Mouse (Mus musculus) gastrocnemius, postnatal 4 days (tissue): ENCODE data around the gene Abtb2. TPM values are rescaled to one million over a fixed set of nuclear protein-coding genes. Genes with fewer than 3 reads are reported as not detected.
"Not testable (repeated sequence)": the region's sequence is repeated elsewhere in the genome, so short reads cannot be mapped to it uniquely, and the experiment has no call there.

ENCODE experiments used
- DNase-seq, 2 experiments: peaks; one replicate each; pipeline ENCODE4 v3.0.0; 2021 to 2022; ENCODE audit warnings: low spot score in 2 of 2, mixed read lengths in 2 of 2
- long read RNA-seq, 2 experiments: library from polyadenylated mRNA; stranded (forward); transcript quantifications; one replicate each; pipeline ENCODE4 v2.0.0; 2021
- total RNA-seq, 2 experiments: library from RNA; stranded (reverse); gene quantifications; 2 replicates each; pipeline ENCODE4 v1.2.3; 2021

The Abtb2 gene
- total RNA-seq = 10 to 100 TPM; 31.8 to 36.0 TPM
- long read RNA-seq, experiment 1, full-length matches to known transcripts = 31 of 47 reads
- long read RNA-seq, experiment 1, partial matches to known transcripts = 13 of 47 reads
- long read RNA-seq, experiment 1, other reads (novel, unspliced or antisense) = 3 of 47 reads
- long read RNA-seq, experiment 2, full-length matches to known transcripts = 71 of 88 reads
- long read RNA-seq, experiment 2, partial matches to known transcripts = 8 of 88 reads
- long read RNA-seq, experiment 2, other reads (novel, unspliced or antisense) = 9 of 88 reads

DNA sequence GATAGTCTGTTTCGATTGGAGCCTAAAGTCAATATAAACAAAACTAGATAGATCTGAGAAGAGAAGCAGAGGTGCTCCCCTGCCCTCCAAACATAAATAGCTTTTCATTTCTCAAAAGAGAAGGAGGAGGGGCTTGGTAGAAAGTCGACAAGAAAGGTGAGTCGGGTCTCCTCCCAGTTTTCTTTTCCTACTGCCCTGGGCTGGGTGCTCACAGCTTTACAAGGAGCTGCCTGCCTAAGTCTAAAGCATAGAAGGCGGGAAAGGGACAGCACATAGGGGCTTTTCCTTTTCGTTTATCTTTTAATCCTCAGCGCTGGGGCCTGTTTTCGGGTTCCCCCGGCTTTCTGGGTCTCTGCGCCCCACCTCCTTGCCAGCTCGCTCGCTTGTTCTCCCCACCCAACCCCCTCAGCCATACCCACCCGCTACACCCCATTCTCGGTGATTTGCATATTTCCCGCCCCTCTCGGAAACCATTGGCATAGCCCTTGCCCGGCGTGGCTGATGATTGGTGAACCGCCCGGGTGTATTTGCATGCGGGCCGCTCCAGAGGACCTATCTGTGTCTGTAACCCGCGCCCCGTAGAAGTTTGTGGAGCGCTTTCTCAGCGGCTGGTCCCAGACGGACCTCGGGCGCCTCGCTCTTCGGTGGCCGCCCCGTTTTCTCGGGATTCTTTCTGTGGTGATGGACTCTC is at the start of gene Abtb2:
Gene Abtb2, plus strand, starts transcription at position 579 of the 691 bp plus-strand sequence.
- peak; percentile 80 to 92 for DNase-seq

DNA sequence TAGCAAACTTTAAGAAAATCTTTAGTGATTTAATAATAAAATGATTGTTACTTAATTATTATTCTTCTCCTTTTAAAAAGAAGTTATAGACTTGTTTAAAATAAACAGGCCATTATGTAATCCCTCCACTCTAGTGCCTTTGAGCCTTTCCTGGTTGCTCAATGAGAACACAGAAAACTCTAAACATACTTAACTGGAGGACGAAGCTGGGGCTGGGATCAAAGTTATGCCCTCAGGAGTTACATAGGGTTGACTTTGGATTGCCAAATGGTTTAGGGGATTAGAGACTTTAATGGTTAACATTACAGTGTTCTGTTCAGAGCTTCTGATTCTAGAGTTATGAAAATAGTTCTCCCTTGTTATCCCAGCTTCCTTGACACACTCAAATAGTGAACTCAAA is 49.6 kb upstream of the Abtb2 start:
- no peak for DNase-seq

DNA sequence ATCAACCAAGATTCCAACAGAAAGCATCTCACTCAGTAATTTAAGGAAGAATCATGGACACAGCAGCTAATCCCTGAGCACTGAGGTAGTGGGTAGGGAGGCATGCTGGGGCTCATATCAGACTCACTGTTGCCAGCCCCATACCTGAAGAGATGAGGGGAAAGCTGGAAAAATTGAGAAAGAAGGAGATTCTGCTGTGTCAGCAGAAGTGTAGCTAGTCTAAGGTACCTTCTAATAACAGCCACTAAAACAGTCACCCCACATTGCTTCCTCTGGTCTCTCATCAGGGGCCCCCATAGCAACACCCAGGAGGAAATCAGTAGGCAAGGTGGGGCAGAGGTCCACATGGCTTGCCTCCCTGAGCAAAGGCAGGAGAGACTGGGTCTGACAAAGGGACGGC is 40.5 kb upstream of the Abtb2 start:
- no peak for DNase-seq

- DNase-seq = peak; percentile 48 to 64
Measured at GRCm38 (mm10) chr2:103547132-103547531, 19.0 kb upstream of the Abtb2 start.

- DNase-seq = not testable (repeated sequence)
Measured at GRCm38 (mm10) chr2:103550301-103550700, 15.8 kb upstream of the Abtb2 start.

DNA sequence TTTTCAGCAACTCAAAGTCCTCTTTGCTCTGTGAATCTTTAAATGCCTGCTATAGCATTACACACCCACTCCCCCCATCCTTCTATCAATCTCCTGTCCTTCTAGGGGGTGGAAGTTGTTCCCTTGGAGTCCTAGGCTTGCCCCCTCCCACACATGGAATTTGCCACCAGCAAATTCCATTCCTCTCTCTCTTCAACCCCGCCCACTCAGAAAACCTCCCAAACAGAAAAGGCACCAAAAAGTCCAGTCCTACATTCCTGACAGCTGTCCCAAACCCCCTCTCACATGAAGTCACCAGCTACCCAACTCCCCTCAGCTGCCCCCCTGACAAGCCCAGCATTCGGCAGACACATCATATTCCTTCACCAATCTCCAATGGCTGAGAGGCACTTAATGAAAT is 12.1 kb upstream of the Abtb2 start:
- DNase-seq = no peak

DNA sequence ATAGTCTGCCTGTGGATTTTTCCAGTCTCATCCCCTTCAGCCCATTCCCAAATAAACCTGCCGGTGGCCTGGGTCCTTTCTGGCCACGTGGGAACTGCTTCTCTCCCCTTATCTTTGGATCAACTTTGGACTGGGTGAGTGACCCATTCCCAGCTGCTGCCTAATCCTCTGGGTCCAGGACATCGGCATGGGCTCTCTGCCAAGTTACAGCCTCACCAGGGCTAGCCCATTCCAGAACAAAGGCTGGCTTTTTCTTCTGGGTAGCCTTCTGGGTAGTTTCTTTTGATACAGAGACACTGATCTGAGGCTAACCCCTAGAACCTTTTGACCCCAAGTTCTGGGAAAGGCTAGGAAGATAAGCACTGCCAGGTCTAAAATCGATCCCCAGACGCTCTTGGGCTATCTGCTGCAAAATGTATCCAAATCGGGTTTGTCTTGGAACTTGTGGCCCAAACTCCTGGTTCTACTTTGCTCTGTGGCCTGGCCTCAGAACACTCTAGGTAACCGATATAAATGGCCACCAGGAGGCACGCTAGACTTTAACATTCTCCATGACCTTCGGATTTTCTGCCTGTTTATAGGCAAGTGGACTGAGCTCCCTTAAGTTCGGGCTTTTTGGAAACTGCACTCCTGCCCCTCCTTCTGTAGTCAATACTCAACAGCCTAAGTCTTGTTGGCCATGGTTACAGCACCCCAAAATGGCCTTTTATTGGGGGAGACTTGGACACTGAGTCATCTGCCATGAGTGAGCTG is 9.8 kb upstream of the Abtb2 start:
- peak in 1 of 2 experiments; percentile 18 for DNase-seq

DNA sequence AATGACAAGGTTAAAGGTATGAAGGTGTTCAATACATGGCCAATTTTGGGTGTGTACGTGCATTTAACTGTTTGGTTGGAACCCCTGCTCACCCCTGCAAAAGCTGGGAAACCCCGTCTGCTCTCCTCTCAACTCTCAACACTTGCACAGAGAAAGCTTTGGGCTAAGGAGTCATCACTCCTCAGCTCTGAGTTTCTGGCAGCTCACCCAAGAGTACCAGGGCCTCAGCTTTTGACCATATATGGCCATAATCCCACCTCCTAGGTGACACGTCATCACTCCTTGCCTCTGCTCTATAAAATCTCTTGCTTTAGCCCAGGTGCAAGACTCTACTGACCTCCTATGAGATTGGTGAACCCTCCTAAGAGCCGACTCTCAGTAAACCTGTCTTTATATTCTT is 5.2 kb upstream of the Abtb2 start:
- DNase-seq = no peak

DNA sequence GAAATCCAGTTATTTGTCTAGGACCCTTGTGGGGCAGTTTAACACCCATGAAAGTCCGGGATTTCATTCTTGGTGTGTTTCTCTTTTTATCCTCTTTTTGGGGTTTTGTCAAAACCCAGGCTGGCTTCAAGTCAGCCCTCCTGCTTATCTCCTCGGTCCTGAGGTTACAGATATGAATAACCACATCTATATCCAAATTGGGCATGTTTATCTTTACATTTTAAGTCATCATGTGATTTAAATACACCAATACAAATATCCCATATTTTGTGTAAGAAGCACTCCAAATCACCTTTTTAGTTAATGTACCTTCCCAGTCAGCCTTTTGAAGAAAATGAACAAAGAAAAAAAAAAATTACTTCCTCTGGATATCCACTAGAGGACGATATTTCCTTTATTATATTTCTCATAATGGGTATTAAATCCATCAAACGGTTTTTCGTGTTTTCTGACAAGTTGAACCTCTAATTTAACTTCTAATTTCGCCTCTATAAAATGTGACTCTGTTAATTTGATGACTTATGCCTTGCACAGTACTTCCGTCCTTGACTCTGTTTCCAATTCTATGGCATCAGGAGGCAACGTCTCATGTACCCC is 1.6 kb upstream of the Abtb2 start:
- no peak for DNase-seq

DNA sequence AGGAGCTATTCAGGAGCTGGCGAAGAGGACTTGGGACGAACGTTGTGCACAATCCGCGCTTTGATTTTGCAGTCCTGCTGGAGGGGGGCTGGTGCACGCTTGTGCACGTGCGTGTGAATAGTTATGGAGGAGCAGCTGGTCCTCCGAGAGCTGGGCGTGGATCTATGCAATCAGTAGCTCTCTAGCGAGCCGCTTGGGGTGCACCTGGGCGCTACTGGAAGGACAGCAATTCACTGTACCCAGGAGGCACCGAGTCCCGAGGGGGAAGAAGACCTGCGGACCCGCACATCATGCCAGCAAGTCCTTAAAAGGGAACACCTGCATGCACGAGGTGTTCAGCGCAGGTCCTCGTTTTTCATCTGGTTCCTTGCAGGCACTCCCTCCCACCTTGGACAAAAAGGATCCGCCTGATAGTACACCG is 929 bp upstream of the Abtb2 start:
- DNase-seq = peak in 1 of 2 experiments; percentile 24

- DNase-seq = no peak
Measured at GRCm38 (mm10) chr2:103566423-103566712, 258 bp downstream of the Abtb2 start.

DNA sequence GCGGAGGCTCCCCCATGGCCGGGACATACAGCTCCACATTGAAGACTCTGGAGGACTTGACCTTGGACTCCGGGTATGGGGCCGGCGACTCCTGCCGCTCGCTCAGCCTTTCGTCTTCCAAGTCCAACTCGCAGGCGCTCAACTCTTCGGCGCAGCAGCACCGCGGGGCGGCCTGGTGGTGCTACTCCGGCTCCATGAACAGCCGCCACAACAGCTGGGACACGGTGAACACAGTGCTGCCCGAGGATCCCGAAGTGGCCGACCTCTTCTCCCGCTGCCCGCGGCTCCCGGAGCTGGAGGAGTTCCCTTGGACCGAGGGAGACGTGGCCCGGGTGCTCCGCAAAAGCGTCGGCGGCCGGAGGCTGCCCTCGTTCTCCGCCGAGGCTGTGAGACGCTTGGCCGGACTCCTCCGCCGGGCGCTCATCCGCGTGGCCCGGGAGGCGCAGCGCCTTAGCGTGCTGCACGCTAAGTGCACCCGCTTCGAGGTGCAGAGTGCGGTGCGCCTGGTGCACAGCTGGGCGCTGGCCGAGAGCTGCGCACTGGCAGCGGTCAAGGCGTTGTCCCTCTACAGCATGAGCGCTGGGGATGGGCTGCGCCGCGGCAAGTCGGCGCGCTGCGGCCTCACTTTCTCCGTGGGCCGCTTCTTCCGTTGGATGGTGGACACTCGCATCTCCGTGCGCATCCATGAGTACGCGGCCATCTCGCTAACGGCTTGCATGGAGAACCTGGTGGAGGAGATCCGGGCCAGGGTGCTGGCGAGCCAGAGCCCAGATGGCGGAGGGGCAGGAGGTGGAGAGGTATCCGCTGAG is 807 bp downstream of the Abtb2 start:
- peak; percentile 46 to 77 for DNase-seq

DNA sequence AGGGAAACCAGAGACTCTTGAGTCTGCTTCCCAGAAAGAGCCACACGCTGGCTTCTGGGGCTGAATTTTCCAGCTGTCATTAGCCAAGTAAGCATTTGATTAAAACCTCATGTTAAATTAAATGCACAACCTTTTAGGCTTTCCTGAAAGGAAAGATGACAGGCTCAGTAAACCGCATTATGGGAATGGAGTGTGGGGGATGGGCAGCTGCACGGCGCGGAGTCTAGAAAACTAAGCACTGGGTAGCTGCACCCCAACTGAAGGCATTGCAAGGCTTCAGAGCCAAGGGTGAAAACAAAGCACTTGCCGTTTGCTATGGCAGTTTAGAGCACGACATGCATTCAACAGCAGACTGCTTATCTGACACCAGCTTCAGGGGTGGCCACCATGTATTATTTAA is 2.1 kb downstream of the Abtb2 start:
- no peak for DNase-seq

GRCm38 (mm10) chr2:103569716-103570115 is 3.6 kb downstream of the Abtb2 start:
- no peak for DNase-seq

GRCm38 (mm10) chr2:103572354-103572753 is 6.2 kb downstream of the Abtb2 start:
- DNase-seq = no peak

GRCm38 (mm10) chr2:103576371-103576770 is 10.3 kb downstream of the Abtb2 start:
- DNase-seq = no peak

- DNase-seq = peak in 1 of 2 experiments; percentile 63
Measured at GRCm38 (mm10) chr2:103577752-103578662, 11.9 kb downstream of the Abtb2 start.

GRCm38 (mm10) chr2:103578663-103579213 is 12.6 kb downstream of the Abtb2 start:
- DNase-seq = no peak

DNA sequence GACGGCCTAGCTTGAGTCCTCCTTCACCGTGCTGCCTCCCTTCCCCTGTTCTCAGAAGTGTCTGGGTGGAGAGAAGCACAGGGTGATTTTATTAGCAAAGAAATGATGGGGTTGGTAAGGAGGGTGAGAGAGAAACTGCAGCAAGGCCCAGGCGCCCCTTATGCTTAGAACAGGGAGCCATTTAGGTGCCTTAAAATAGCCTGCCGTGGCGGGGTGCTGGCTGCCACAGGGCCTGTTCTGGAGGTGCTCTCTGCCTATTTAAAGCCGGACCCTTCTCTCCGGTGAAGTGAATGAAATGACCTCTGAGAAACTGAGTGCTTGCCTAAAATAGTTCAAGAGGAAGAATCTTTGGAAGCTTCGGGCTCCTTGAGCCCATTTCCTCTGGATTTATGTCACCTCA is 14.6 kb downstream of the Abtb2 start:
- no peak for DNase-seq
